Mouse (Mus musculus) myocyte (in vitro differentiated cells): ENCODE measurements at regions not wholly inside any gene's neighbourhood (a gene's known extent, or its start where the extent isn't known, plus 50 kb on each side); places are given as distances from the start of the nearest gene placed in this dataset.

Experiments
- CEBPB ChIP-seq: IDR thresholded peaks from 2 replicates; pipeline ENCODE4 v1.6.1; 2011; ENCODE audit warnings: mild to moderate bottlenecking, moderate library complexity; ENCODE audit not compliant: poor library complexity, insufficient read depth, severe bottlenecking
- E2F4 ChIP-seq: IDR thresholded peaks from one replicate; pipeline ENCODE4 v1.6.1; 2011; ENCODE audit warnings: mild to moderate bottlenecking, control low read depth, moderate library complexity; ENCODE audit not compliant: insufficient read depth
- MAX ChIP-seq: IDR thresholded peaks from one replicate; pipeline ENCODE4 v1.6.1; 2011; ENCODE audit warnings: low read depth, mild to moderate bottlenecking, control low read depth
- MYOG ChIP-seq, 3 experiments: IDR thresholded peaks; one replicate each; pipeline ENCODE4 v1.6.1; 2011; ENCODE audit warnings: control low read depth in 2 of 3, low read depth in 2 of 3, mild to moderate bottlenecking in 2 of 3; ENCODE audit not compliant: insufficient read length in 2 of 3, control insufficient read depth in 1 of 3, insufficient read depth in 1 of 3
- POLR2A ChIP-seq: IDR thresholded peaks from one replicate; pipeline ENCODE4 v1.6.1; 2011; ENCODE audit warnings: low read depth, mild to moderate bottlenecking, control low read depth, moderate library complexity; ENCODE audit not compliant: insufficient read length
- POLR2AphosphoS2 ChIP-seq: IDR thresholded peaks from one replicate; pipeline ENCODE4 v1.6.1; 2011; ENCODE audit warnings: low read depth, control low read depth; ENCODE audit not compliant: insufficient read length
- REST ChIP-seq: IDR thresholded peaks from one replicate; pipeline ENCODE4 v1.6.1; 2011; ENCODE audit warnings: mild to moderate bottlenecking, control low read depth, moderate library complexity; ENCODE audit not compliant: insufficient read depth, insufficient read length
- SRF ChIP-seq: IDR thresholded peaks from one replicate; pipeline ENCODE4 v1.6.1; 2011; ENCODE audit warnings: low read depth; ENCODE audit not compliant: control insufficient read depth, insufficient read length
- TCF12 ChIP-seq: IDR thresholded peaks from one replicate; pipeline ENCODE4 v1.6.1; 2011; ENCODE audit warnings: mild to moderate bottlenecking, control low read depth; ENCODE audit not compliant: poor library complexity, insufficient read depth, severe bottlenecking
- TCF3 ChIP-seq: IDR thresholded peaks from one replicate; pipeline ENCODE4 v1.6.1; 2011; ENCODE audit warnings: low read depth, control low read depth; ENCODE audit not compliant: insufficient read length
- USF1 ChIP-seq: IDR thresholded peaks from one replicate; pipeline ENCODE4 v1.6.1; 2011; ENCODE audit warnings: low read depth, mild to moderate bottlenecking, control low read depth, moderate library complexity

DNA sequence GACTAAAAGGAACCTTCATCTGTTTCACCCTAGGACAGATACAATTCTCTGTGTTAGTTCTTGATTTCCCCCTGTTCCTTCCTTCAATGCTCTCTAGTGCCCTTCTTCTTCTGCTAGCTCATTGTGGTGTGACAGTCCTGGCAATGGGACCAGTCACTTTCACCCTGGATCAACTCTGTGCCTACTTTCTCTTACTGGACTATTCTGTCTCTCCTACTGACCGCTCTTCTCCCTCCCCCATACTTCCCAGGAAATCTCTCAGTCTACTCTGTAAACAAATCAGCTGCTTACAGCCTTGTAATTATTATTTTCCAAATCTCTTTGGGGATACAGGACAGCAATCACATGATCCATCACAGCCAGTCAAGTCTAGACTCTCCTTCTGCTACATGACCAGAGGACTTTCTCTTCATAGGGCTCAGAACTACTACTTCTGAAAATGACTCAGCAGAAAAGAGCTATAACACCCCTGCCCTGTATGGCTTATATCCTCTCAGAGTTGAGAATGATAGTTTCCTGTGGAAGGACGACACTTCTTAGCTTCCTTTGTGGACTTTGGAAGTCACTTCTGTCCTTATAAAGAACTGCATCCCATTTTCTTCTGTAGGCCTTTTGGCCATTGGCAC is 86.8 kb upstream of the Adgra3 start:
- TF ChIP-seq POLR2A (no peak), CEBPB (no peak), MAX (no peak), POLR2AphosphoS2 (no peak), TCF12 (no peak), E2F4 (no peak), USF1 (no peak), TCF3 (no peak), REST (no peak), MYOG (IDR thresholded peaks at IDR 0.05; ENCODE audit: control insufficient read depth in 1 of 3, insufficient read depth in 1 of 3, insufficient read length in 2 of 3, low read depth in 2 of 3) (no peak), SRF (no peak)
